Mouse (Mus musculus) thymus, adult 2 months (tissue): ENCODE results near the gene Hoxd4.

Experiments
- CTCF ChIP-seq: fragments of 200-500 bp; IDR thresholded peaks from 2 replicates; pipeline ENCODE4 v1.5.1; 2012; ENCODE audit warnings: mild to moderate bottlenecking, control low read depth, low read length, moderate library complexity, borderline replicate concordance; ENCODE audit not compliant: control insufficient read depth, poor library complexity, insufficient read depth; ENCODE audit errors: extremely low read depth
- POLR2A ChIP-seq: fragments of 200-500 bp; IDR thresholded peaks from 2 replicates; pipeline ENCODE4 v1.6.1; 2012; ENCODE audit warnings: mild to moderate bottlenecking, low read length, control low read depth, moderate library complexity; ENCODE audit not compliant: control insufficient read depth, poor library complexity, insufficient read depth; ENCODE audit errors: extremely low read depth

- TF ChIP-seq CTCF (no peak), POLR2A (no peak)
Observed at GRCm38 (mm10) chr2:74737578-74738070, 25.9 kb downstream of the Hoxd4 start.
